Mouse (Mus musculus) liver, adult 2 months (tissue): ENCODE results near the gene Nhlrc2.

Experiments used
- CTCF ChIP-seq: fragments of 200-500 bp; IDR thresholded peaks from 2 replicates; pipeline ENCODE4 v1.5.1; 2011; ENCODE audit warnings: low read depth, low read length, control low read depth
- POLR2A ChIP-seq: fragments of 200-500 bp; IDR thresholded peaks from 2 replicates; pipeline ENCODE4 v1.6.1; 2011; ENCODE audit warnings: low read length, control low read depth; ENCODE audit not compliant: insufficient read depth; ENCODE audit errors: extremely low read depth

DNA sequence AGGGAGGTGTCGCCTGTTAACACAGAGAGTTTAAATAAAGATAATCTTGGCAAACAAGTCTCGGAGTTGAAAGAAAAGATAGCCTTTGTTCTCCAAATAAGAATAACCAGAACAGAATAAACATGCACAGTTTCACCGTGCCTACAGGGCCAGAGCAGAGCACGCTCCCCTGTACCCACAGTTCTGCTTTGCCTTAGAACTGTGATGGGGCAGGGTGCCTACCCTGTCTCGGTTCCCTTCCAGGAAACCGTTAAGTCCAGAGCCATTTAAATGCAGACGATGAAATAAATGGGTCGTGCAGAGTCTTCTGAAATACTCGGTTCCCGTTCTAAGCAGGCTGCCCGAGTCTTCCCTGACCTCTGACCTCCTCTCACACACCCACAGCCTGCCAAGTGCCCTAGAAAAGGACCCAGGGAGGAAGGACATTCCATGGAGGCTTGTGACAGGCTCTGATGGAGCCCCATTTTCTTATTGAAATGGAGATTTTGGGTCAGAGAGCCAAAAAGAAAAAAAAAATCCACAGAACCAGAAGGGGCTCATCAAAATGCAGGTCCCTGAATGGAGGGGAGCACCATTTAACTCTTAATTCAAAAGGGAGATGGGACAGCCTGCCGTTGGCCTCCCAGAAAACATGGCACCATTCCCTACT lies 89.1 kb downstream of the Nhlrc2 start:
- TF ChIP-seq CTCF = no peak
- TF ChIP-seq POLR2A = no peak
